Mouse (Mus musculus) kidney, postnatal 14 days (tissue): ENCODE measurements at regions not wholly inside any gene's neighbourhood (a gene's known extent, or its start where the extent isn't known, plus 50 kb on each side); places are given as distances from the start of the nearest gene placed in this dataset.

Source experiments
- DNase-seq: peaks from one replicate; pipeline ENCODE4 v3.0.0; 2022; ENCODE audit warnings: mixed read lengths

DNA sequence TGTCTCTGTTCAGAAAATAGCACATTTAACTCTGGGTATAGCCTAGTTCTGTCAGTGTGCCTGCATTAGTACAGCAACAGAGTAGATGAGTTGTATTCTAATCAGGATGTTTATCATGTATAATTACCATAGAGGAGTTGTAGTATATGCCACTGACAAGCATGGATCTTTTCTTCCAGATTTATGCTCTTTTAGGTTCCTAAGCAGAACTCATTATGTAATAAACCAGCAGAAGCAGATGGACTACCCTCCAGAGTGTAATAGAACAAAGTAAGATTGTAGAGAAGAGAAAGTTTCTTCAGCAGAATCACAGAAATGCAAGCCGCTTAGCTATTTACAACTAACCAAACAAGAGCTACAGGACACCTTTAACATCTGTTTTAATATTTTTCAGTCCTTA is 517.2 kb upstream of the Epha5 start:
- no peak for DNase-seq

DNA sequence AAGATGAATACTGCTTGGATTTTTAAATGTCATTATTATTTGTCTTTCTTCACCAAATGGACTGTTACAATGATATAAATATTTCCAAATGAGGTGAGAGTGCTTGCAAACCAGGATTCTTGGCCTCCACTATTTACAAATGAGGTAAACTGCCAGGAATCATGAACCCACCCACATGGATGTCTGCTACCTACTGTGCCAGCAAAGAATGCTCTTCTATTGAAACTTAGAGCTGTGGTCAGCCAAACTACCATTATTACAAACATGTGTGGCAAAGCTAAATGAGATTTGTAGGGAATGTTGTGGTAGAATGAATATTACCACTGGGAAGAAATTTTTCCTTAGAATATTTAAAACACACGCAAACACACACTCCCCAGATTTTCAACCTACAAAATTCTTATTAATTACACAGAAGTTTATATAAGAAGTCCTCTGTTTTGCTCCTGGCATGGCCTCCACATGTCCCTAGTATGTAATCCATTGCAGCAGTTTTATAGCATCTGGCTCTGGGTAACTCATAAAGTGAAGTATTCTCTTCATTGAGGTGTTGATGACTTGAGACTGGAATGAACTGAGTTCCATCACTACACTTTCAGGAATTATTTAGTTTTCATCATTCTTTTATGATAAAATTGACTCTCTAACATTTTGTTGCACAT is 500.6 kb upstream of the Epha5 start:
- no peak for DNase-seq

DNA sequence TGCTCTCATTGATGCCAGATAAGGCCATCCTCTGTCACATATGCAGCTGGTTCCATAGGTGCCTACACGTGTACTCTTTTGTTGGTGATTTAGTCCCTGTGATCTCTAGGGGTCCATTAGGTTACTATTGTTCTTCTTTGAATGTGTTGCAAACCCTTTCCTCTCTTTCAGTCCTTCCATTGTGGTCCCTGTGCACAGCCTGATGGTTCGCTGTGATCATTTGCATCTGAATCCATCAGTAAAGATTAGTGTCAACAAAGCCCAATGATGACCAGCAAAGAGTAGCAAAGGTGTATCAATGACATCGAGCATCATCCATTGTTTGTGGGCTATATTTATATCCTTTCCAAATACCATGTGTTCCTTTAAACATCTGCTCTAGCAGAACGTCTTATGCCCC is 484.5 kb upstream of the Epha5 start:
- no peak for DNase-seq

DNA sequence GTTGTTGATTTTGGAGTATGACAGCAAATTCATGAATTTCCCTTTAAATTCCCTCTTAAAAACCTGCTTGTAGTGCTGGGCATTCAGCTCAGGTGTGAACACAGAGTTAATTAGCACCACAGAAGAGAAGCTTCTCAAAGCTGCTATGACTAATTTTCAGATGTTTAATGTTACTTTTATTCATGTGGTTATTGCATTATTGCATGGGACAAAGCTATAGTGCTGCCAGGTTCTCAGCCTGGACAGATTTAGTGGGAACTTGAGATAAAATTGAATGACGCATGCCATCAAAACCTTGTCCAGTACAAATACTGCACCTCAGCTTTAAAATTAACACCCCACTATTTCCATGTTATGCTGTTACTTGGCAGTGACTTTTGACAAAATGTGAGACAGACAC is 480.4 kb upstream of the Epha5 start:
- no peak for DNase-seq

DNA sequence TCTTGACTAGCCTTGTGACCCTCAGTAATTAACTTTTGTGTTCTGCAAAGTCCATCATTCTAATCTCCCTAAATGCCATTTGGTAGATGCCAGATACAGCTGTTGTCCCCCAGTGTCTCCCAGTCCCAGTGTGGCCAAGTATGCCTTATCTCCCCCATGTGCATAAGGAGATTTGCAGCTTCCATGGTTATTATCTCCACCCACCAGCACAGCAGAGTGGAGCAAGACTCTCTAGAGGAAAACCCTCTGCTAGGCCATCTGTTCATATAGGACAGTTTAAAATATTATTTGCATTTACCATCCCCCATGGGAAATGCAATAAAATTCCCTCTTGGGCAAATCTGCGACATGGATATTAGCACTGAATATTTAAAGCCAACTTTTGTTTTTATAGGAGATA is 436.4 kb upstream of the Epha5 start:
- DNase-seq, result no peak

DNA sequence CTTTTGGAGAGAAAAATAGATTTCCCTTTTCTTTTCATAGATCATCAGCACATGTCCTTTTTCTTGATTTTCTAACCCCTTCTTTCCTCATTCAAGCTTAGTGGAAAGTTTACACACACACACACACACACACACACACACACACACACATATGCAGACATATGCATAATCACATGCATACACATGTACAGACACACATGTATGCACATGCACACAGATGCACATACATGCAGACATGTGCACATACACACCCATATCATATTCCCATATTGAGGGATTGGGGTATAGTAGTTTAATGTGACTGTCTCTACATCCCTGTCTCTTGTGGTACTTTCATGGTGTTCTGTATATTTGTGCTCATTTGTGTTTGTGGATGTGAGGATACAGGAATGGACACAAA is 432.0 kb upstream of the Epha5 start:
- no peak for DNase-seq

DNA sequence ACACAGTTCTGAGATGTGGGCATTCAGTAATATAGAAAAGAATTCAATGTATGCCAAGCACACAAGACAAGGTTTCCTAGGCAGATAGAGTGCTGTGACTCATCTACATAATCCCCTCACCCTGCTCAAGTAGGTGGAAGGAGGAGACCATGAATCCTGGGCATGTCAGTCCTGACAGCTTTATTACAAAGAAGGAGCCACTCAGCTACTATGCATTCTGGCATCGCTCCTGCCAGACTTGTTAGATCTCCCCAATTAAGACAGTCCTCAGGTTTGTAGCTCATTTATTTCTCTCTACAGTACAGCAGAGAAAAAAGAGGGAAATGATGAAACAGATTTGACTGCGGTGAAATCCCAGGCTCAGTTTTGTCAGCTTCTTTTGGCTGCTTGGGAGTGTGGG is 431.6 kb upstream of the Epha5 start:
- DNase-seq, result no peak

DNA sequence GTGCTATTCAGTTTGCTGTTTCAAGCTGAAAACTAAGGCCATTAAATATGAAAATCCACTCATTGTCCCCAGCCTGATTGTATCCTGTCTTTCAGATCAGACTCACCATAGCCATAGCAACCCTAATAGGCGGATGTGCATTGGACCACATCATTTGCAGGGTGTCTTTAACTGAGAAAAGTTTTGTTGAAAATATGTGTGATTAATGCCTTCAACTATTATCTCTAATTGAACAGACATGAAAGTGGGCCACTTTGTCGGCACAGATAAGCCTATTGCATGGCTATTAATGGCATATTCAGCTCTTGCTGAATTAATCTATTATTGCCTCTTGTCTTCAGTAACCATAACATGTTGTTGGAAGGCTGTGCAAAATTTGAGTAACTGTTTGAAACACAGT is 394.3 kb upstream of the Epha5 start:
- DNase-seq, result no peak

DNA sequence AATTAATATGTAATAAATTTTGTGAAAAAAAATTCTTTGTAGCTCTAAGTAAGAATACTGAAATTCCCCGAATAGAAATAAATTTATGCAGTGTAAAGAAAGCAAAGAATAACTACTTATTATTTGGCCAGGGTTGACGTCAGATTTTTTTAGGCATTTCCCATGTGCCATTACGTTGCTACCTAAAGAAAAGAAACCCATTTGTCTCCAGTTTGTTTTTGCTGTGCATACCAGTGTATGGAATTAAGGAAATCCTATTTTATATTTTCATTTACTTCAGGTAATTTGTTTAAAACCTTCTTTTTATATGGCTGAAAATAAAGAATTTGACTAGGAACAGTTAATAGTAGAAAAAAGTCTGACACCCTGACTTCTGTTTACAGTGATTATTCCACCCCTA is 393.7 kb upstream of the Epha5 start:
- DNase-seq, result no peak

DNA sequence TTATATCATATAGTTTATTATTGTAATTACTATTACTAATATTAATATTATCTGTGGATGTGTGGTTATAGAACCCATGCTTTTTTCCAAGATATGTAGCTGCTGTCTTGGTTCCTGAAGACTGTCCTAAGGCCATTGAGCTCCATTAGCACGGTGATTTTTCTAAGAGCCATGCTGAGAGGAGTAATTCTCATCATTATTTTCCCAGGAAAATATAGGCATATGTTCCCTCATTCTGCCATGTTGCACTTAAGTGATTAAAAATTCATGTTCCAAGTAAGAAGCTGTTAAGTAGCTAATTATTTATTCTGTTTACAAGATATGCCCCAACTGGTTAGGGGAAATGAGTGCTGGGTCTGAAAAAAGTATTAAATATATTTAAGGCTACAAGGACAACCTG is 345.4 kb upstream of the Epha5 start:
- no peak for DNase-seq

DNA sequence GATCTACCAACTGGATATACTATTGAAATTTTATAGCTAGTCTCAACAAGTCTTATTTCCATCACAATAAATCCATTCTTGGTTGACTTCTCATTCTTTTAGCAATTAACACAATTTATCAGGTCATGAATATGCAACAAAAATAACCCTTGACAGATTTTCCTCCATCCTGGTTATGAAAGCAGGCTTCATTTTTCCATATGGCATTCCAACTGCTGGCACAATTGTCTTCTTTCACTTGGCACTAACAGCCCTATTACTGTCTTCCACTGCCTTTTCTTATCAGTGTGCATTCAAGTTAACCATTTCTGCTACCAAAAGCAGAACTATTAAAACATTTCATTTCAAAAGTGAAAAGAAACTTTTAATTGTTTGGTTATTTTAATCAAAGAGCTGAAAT is 334.9 kb upstream of the Epha5 start:
- DNase-seq, result no peak

DNA sequence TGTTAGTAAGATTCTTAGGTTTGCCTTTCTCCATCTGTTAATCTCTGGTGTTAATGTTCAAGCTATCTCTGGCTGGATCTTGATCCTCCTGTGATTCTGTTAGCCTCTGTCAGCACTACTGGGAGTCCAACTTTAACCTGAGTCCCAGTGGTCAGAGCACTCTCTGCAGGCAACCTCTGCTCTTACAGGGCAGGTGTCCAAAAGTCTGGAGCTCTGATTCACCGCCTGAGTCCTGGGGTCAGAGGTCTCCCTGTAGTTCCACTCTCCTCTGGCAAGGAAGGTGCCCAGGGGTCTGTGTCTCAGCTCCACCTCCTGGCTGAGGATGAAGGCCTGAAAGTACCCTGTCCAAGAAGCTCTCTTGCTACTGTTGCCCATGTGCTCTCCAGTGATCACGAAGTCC is 288.3 kb upstream of the Epha5 start:
- peak; percentile 22 for DNase-seq

DNA sequence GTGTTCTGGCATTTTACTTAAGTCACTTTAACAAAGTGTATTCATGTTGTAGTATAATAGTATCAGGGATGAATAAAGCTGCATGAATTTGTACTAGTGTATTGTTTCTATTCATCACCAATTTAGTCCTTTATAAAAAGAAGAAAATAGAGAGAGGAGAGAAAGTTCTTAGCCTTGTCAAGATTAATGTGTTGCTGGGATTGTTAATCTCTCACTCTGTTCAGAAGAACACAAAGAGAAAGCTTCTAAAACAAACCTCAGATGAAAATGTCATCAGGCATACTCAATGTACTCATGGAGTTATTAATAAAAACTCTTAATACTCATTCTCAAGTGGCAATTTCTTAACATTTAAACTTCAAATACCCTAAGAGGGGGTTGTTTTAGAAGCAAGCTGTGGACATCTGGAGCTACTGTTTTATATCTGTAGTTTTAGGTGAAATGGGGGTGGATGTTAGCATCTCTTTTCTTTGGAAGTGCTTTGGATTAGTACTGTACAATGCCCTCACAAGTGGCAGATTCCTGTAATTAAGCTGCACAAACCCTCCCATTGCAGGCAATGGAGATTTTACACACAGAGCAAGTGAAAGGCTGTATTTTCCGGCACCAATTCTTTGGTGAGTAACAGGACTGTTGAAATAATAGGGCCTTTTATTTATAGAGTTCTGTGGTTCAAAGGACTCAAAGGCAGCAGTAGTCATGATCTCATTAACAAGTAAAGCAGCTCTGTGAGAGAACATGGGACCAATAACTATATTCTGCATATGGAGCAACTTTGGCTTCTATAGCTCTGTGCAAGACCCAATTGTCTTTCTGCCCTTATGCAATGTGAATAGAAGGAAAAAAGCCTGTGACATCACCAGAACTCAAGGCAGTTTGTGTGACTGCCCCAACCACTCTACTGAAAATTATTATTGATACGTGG is 273.4 kb upstream of the Epha5 start:
- no peak for DNase-seq

DNA sequence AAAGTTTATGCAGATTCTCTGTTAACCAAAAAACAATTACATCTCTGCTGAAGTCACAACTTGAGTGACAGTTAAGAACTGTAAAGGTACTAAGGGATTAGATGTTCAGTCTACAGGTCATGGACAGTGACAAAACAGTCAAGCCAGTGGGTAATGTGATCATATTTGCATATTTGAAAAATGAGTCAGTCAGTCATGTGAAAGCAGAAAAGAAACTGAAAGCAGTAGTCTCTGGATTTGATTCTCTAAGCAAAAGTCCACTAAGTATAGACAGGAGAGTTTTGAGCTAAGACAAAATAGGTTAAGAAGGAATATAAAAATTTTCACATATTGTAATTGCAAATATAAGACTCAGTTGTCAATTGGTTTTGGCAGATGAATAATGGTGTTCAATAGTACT is 270.4 kb upstream of the Epha5 start:
- DNase-seq, result no peak

DNA sequence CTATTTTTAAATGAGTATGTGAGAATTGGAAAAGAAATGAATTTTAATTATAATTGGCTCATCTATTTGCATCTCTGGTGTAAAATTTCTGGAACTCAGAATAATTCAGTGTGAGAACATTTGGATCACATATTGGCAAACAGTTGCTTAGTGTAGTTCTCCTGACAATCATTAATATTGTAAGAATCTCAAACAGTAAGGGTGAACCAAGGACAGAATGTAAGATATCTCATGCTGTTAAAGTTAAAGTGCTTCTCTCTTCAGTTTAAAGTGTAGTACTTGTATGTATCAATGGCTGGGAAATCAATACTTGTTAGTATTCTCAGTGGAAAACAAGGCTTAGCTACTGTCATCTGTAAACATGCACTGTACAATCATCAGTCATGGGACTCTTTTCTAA is 238.0 kb upstream of the Epha5 start:
- no peak for DNase-seq

DNA sequence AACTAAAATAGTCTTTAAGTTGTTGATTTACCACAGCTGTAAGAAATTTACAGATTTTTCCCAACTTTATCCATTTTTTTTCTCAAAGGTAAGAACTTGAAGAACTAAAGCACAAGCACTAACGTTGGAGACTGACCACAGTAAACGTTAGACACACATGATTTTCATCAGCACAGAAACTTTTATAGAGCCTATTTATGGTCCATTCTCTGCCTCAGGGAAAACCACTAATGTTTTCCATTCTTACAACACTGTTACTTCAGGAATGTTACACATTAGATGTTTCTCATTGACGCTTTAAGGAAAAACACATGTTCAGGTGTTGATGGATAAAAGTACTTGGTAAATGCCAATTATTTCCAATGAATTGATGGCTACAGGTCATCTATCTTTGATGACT is 218.3 kb upstream of the Epha5 start:
- DNase-seq, result no peak

DNA sequence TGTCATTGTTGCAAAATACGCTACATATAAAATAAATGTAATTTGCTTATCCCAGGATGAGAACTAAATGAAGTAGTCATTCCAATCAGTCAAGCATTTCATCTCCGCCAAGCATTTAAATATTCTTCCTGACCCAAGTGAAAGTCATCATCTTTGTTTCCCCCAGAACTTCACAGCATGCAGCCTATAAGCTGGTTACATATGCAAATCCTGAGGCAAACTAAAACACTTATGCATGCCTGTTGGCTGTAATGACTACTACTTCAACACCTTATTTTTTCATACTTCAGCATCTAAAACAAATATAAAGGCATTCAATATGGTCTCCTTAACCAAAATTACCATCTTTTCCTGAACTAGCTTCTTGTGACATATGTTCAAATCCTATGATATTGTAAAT is 215.7 kb upstream of the Epha5 start:
- no peak for DNase-seq

DNA sequence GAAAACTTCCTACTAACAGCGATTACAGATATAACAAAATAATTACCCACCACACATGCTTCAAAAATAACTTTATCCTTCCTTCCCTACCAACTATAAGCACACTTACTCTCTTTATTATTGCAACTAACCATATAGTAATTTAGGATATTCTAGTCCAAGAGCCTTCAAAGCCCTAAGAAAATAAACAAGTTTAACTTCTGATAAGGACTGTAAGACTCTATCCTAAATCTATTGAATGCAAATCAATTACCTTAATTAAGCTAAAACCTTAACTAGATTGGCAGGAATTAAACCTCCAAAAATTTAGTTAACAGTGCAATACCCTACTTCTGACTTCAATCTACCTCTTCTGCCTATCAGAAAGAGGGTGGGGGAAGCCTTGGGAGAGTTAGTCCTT is 201.0 kb upstream of the Epha5 start:
- no peak for DNase-seq

DNA sequence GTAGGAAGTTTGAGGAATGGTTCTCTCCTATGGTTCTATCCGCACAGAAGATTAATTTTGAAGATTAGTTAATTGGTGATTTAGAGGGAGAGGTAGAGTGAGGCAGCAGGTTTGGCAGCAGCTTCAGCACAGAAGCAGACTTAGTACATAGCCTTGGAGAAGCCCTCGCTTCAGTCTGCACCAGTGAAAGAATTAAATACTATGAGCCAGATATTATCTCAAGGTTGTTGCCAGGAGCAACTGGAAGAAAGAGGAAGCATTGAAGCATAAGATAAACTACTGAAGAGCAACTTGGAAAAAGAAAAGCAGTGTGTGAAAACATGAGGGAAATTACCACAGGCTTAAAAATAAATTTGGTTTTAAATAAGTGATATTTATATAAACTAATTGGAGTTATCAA is 191.5 kb upstream of the Epha5 start:
- no peak for DNase-seq

DNA sequence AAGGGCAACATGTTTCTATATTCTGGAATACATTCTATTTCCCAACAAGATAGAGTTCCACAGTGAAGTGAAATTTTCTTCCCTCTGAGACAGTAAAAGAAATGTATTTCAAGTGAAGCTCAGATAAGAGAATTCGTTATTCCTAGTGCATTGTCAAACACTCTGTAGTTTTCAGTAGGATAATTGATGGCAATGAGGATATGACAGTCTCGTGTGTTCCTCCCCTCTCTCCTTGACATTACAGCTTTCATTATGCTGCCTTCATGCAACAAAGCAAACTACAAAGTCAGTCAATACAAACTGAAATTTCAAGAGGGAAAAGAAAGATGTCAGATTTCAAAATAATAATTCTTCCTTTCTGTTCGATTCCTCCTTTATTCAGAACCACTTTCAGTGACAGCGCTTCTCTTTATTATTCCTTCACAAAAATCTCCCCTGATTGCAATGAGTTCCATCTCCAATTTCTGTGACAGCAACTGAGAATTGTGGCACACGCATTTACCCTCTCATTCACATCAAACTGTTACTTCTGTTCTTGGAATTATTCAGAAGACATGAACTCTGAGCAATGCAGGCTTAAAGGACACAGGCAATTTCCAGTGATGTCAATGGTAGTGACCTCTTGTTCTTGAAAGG is 148.2 kb upstream of the Epha5 start:
- no peak for DNase-seq

DNA sequence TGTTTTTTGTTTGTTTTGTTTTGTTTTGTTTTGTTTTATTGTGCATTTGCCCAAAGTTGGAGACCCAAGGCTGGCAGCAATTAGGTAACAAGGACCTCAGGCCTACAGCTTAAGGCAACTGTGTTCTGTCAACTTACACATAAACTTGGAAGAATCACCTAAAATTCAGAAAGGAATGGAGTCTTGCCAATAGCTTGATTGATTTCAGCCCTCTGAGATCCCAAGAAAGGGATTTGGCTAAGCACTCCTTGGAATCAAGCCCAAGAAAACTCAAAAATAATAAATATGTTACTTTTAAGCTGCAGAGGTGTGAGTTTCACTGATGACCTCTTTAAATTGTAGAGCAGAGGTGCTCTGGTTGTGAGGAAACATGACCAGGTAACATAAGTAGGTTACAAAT is 102.7 kb upstream of the Epha5 start:
- no peak for DNase-seq

DNA sequence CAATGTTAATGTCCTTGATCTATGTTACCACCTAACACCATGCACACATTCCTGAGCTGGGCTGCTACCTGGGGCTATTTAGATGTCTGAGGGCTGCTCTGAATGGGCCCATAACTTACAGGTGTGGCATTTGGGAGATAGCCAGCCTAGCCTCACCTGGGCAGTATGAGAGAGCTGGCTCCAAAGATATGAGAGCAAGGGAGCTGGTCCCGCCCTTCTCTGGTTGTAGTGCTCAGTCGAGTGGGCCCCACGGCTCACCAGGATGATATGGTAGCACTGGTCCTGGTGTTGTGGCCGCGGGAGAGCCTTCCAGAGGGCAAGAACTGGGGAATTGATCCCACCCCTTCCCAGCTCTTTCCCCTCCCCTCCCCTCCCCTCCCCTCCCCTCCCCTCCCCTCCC is 93.0 kb upstream of the Epha5 start:
- no peak for DNase-seq

DNA sequence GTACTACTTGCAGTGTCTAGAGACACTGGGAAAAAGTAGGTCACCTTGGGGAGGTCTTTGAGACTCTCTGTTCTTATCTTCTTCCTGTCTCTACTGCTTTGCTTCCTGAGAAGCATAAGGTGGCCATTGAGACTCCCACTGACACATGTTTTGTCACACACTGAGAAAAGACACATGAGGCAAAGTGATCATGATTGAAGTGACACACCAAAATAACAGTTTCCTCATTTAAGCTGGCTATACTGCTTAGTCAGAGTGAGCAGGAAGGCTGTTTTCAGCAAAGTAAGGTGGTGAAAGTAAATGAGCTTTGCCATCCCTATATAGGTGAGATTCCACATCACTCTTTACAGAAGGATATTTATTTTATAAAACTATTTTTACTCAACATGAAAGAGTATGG is 63.8 kb upstream of the Epha5 start:
- DNase-seq, result no peak
